Mouse (Mus musculus): ENCODE measurements around the gene Aldh1a3.

Gene Aldh1a3

DNA sequence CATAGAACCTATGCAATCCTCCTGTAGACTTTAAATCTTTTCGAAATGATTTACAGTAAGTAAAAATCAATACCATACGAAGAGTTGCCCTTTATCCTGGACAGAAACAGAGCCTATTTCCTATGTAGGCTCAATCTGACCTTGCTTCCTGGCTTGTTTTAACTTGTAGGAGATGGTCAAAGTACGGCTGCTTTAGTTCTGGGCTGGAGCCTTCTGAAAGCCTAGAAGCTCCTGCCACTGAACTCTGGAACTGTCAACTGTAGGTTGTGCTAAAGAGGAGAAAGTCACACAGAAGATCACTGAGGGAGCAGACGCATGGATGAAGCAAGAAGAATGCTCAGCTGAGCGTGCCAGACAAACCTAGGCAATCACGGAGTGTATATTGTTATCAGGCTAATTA, 56.3 kb downstream of the Aldh1a3 start:
- DNase-seq (ENCODE audit: low spot score in 2 of 2), result no peak

DNA sequence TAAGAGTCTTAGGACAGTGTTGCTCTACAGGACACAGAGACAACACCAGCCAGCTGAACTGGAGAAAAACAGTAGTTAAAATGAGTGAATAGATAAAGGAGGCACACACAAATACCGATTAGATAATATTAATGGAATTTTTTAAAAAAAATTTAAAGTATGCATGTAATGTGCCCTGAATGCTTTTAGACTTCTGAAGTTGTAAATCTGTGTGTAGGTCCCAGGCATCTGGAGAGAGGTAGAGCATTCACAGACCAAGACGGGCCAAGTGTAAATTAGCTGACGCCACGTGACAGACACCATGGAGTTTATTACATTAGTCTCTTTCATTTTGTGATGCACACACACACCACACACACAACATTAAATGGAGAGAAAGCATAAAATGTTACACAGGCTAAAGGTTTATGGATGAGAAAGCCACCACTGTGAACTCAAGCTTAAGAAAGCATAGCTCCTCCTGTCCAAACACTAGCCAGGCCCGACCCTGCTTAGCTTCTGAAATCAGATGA, 57.3 kb downstream of the Aldh1a3 start:
- DNase-seq (ENCODE audit: low spot score in 2 of 2), result no peak

DNA sequence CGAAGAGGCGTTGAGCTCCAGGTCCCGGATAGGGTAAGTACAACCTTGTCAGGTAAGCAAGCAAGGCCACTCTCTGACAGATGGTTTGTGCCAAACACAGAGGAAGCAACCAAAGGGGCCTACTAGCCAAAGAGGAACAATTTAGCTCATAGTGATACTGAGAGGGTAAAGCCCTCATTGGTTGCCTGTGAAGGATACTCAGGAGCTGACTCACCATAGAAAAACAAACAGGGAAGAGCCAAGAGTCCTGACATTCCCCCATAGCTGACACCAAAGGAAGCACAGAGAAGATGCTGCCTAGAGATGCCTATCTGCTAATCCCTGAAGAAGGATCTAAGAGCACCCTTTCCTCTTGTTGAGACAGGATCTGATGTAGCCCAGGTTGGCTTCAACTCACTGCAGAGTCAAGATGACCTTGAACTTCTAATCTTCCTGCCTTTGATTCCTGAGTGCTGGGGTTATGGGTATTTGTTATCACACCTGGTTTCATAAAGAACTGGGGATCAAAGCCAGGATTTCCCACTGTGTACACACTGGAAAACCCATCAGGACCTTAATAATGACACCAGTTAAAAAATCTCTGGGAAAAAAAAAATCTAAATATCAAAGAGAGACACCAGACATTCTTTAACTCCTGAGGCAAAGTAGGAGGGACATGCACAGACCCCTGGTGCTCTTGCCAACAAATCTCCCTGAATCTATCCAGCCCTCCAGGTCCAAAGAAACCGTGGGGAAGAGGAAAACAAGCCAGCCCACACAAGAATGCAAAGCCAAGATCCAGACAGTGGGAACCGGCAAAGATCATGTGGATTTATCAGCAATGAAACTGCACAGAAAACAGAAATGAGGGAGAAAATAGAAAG, 58.0 kb downstream of the Aldh1a3 start:
- DNase-seq (ENCODE audit: low spot score in 2 of 2), result peak; percentile 25 to 46

DNA sequence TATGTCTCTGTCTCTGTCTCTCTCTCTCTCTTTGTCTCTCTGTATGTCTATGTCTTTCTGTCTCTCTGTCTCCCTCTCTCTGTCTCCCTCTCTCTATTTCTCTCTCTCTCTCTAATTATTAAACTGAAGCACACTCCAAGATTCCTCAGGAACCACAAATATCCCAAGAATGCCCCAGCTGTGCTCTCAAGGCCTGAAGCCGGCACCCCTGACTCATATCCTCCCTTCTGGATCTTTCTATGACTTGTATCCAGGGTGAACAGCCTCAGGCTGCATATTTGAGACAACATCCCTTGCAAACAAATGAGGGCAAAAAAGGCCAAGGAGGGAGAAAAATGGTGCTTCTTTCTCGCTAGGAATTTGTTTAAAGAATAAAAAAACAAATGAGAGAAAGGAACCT, 61.4 kb downstream of the Aldh1a3 start, which contains the start of gene Gm10974:
Gm10974 (plus strand) TSS at position 2 of the 400 bp plus-strand sequence.
- DNase-seq (ENCODE audit: low spot score in 2 of 2), result peak; percentile 59 to 62

DNA sequence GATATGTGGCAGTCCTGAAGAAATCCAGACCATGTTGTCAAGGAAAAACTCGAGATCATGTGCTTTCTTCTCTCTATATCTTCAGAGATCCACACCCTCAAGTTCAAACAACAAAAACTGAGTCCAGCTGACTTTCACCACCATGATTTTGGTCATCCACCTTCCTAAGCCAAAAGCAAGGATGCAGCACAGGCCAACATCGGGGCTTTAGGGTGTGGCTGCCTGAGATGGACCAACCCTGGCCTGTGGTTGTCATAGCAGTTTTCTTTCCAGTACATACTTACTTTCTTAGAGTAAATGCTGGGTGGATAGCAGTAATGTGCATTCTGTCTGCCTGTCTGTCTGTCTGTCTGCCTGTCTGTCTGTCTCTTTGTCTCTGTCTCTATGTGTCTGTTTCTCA, 61.9 kb downstream of the Aldh1a3 start:
- peak; percentile 21 to 24 for DNase-seq (ENCODE audit: low spot score in 2 of 2)

DNA sequence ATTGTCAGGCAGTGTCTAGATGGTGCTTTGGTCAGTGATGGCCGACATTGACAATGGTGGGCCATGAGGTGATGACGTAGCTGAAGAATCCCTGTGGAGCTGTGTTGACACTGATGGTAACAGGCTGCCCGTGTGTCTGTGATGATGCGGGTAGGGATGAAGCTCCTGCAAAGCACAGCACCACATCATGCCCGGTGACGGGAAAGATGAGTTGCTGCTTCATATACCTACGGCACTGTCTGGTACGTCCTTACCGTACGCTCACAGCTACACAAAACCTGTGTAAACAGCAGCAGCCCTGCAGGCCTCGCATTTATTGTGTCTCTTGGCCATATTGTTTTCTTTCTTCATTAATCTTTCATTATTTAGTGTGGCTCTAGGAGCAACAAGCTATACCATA, 62.8 kb downstream of the Aldh1a3 start:
- no peak for DNase-seq (ENCODE audit: low spot score in 2 of 2)

DNA sequence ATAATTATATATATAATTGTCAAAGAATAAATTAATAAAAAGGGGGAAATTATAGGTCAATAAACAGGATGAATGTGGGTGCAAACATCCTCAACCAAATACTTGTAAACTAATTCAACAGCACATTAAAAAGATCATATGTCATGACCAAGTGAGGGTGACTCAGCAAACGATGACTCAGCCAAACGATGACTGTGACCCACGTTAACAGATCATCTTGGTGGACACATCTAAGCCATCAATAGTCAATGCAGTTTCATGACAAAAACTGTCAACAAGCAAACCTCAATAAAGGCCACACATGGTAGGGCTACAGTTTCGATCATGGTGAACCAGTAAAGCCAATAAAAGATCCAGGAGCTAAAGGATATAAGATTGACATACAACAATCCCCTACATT, 68.3 kb downstream of the Aldh1a3 start:
- no peak for DNase-seq (ENCODE audit: low spot score in 2 of 2)

DNA sequence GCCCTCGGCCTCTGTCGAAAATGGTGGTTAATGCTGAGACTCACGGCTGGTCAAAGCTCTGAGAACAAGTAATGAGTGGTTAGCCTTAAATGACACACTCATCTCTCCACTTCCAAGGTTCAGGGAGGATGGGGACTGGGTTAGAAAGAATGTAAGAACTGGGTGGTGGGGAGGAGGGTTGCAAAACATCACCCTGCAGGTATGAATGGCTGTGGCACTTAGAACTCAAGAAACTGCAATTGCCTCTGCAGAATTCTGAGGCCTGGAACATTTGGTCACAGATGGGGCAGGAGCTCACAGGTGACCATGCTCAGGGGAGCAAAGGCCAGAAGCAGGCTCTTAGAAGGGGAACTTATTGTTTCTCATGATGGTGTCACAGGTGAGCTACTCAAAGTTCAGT, 68.9 kb downstream of the Aldh1a3 start:
- DNase-seq (ENCODE audit: low spot score in 2 of 2), result no peak

DNA sequence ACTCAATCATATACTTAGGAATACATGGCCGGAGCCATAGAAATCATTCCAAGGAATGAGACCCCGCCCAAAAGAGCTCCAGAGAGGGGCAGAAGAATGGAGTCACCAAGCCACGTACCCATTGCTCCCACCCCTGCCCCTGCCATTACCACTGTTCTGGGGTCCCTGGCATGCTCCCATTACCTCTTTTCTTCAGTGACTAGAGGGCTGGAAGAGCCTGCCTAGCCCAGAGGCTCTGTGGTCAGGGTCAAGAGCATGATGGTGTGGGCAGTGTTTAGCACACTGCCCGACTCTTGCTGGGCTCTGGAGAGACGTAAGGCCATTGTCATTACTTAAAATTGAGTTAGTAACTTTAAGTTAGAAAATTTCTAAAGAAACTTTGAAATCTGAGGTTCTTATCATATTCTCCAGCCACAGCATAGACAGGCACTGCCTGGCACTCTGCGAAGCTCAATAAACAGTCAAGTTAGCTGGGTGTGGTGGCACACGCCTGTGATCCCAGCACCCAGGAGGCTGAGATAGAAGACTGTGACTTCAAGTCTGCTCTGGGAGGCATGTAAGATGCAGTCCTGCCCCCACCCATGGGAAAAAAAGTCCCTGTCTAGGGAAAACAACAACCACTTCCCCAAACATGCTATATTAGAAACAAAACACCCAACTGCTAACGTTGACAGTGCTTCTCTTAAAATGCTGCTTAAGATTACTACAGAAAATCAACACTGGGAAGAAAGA, 71.4 kb downstream of the Aldh1a3 start:
- no peak for DNase-seq (ENCODE audit: low spot score in 2 of 2)

DNA sequence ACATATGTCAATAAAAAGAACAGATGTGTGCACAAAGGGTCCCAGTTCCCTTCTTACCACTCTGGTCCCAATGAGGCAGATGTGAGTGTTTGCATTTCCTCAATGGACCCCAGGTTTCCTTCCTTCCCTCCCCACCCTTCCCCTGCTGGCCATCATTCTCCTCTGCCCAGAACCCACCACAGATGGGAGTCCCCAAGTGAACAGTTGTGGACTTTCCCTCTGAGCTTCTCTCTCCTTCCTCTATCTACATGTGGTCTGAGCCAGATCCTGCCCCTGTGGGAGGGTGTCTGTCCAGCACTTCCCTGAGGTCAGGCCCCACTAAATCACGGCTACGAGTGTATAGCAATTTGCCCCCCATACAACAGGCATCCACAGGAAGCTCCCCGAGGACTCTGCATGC, 72.4 kb downstream of the Aldh1a3 start:
- DNase-seq (ENCODE audit: low spot score in 2 of 2), result no peak

DNA sequence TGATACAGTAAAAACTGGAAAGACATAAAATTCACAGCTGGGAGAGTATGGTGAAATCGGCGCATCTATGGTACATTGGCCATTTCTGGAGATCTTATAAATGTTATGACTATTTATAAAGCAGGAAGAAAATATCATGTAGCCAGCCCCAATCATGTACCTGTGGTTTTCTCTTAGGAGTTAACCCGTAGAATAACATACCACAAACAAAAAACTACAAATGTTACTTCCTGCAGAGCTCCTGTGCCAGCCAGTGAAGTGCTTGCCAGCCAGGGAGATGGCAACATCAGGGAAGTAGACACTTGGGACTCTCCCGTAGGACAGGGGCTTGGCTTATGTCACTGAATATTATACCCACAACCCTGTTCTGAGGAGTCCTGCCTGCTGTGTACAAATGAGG, 76.2 kb downstream of the Aldh1a3 start:
- no peak for DNase-seq (ENCODE audit: low spot score in 2 of 2)

DNA sequence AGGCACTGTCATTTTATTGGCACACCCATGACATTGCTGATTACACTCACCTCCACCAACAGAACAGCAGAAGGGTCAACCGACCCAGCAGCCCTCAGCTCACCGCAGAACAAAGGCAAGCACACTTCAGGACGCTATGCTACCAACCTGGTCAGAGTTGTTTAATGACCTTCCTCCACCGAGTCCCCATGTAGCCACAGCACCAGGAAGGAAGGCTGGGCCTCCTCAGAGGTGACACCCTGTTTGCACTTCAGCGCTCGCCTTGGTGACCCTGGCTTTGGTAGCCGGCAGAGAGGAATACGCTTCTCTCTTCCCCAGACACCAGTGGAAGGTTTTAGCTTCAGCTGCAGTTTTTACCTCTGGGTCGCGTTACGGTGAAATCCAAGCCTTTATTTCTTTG, 77.6 kb downstream of the Aldh1a3 start:
- no peak for DNase-seq (ENCODE audit: low spot score in 2 of 2)

DNA sequence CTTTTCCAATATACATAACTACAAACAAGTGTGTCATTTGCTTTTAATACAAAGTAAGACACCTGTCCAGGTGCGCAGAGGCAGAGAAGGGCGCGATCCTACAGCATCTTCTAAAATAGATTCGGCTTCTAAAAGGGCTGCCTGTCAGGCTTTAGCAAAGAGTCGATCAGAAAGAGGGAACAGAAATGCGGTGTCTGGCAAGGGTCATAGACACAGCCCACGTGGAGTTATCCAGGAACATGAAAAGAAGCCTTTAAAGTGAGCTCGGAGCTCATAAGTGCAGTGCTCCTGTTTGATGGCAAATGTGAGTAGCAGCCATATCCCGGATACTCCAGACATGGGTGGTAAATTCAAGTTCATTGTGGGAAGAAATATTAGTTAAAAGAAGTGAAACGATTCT, 78.7 kb downstream of the Aldh1a3 start:
- no peak for DNase-seq (ENCODE audit: low spot score in 2 of 2)

DNA sequence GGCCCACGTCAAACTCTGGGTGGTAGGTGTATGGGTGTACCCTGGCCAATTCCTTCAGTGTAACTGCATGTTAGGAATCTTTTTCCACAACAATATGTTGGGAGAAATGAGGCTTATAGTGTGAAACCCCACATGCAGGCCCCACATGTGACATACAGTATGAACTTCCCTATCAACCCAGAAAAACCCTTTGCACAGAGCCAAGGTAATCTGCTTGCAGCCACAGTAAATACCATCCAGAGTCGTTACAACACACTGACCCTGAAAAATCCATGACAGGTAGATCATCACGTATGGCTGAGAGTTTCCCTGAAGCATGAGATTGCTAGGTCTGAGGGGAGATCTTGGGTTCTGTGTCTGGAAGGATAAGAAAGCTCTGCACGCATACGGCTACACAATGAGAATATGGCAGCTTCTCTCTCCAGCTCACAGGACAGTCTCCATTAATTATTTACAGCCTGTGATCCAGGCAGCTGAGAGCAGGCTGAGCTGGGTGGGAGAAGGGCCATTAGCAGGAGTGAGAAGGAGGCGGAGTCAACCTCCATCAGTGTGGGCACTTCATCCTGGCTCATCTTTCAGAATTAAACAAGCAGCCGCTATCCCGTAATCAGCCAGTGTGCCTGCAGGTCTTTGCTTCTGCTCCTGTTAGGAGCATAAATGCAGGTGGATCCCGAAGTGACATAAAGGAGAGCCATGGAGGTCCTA, 80.2 kb downstream of the Aldh1a3 start:
- DNase-seq (ENCODE audit: low spot score in 2 of 2), result no peak

DNA sequence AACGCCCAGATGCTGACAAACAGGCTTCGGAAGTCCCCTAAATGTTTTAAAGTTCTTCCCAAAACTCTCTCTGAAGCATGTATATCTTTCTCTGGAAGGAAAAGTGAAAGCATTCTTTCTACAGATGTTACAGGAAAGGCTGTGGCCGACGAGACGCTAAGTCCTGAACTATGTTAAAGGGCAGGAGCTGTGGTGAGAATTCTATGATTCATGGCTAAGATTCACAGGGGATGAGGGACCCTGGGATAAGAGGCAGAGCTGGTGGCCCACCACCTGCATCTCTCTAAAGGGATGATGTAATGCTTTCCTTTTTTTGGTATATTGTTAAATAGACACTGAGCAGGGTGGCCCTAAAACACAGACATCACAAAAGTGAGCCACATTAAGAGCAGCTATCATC, 84.0 kb downstream of the Aldh1a3 start:
- DNase-seq (ENCODE audit: low spot score in 2 of 2), result peak in 1 of 2 experiments; percentile 24

DNA sequence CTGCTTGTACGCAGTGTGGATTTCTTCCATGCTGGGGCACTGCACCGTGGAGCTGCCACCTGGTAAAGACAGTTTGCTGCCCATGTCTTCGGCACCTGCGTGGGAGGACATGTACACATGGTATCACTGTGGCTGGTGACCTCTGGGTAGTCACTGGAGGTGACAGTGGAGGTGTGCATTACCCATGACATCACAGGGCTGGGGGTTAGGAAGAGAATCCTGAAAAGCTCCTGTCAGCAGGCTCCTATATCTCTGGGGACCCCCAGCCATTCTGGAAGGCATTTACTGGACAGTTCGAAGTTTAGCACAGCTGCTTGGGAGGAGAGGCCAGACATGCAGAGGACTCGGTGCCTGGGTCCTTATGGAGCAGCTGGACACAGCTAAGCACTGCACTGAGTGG, 84.5 kb downstream of the Aldh1a3 start:
- DNase-seq (ENCODE audit: low spot score in 2 of 2), result peak in 1 of 2 experiments; percentile 19

DNA sequence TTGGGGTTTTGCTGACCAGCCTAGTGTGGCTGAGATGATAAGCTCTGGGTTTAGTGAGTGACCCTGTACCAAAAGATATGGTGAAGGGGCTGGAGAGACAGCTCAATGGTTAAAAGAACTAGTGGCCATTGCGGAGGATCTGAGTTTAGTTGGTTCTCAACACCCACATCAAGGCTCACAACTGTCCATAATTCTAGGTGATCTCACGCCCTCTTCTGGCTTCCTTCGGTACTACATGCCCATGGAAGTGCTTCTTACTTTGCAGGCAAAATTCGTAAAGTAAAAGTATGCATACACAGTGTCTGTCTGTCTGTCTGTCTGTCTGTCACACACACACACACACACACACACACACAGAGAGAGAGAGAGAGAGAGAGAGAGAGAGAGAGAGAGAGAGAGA, 85.0 kb downstream of the Aldh1a3 start:
- DNase-seq (ENCODE audit: low spot score in 2 of 2), result peak; percentile 21 to 72

Measured in heart, adult 9 months (tissue).